Mouse (Mus musculus) urinary bladder, postnatal 0 days (tissue): ENCODE data around the gene Myo1g. TPM values are rescaled to one million over a fixed set of nuclear protein-coding genes. Genes with fewer than 3 reads are reported as not detected.

Experiments used
- microRNA-seq: library from miRNA; unstranded; fragments of <30 nt; microRNA quantifications from one replicate; pipeline ENCODE4, GENCODE M21; 2016
- polyA plus RNA-seq: library from polyadenylated mRNA; unstranded; fragments of >200 nt; fragmentation: Nextera tagmentation; extraction: Ambion mirVana; gene quantifications from 2 replicates; pipeline ENCODE4 v1.2.1, GENCODE M21; 2015

Gene Myo1g
- 4.6 and 7.8 TPM in 2 replicates for polyA plus RNA-seq

GRCm38 (mm10) chr11:6520507-6521173 lies at the start of gene Myo1g:
Gene Myo1g, minus strand, starts transcription at chr11:6520965.

GRCm38 (mm10) chr11:6546205-6547013 lies 25.6 kb upstream of the Myo1g start, which contains the start of gene Ccm2:
Gene Ccm2, plus strand, starts transcription at chr11:6546887.

GRCm38 (mm10) chr11:6475867-6476484 lies 44.8 kb downstream of the Myo1g start, which contains the start of gene Purb:
Gene Purb, minus strand, starts transcription at chr11:6475917.

Small RNAs within 50 kb of the gene (microRNA-seq; reads per million reads assigned to microRNA genes)
- not detected for gene Gm22123

Other genes with a start within 250 kb of the Myo1g start
- 60.3 and 62.7 TPM in 2 replicates for gene Tmed4, start 246.1 kb downstream of the Myo1g start, polyA plus RNA-seq
- gene Ogdh, start 229.3 kb downstream of the Myo1g start, polyA plus RNA-seq, result 79.5 and 88.6 TPM in 2 replicates
- 5.5 and 6.1 TPM in 2 replicates for gene Zmiz2, start 131.9 kb downstream of the Myo1g start, polyA plus RNA-seq
- gene Ppia, start 105.5 kb downstream of the Myo1g start, polyA plus RNA-seq, result 4,730 and 5,487 TPM in 2 replicates
- 150 and 156 TPM in 2 replicates for gene H2afv, start 76.5 kb downstream of the Myo1g start, polyA plus RNA-seq
- 21.8 and 26.4 TPM in 2 replicates for gene Purb, start 45.0 kb downstream of the Myo1g start, polyA plus RNA-seq
- 78.9 and 79.6 TPM in 2 replicates for gene Ccm2, start 25.9 kb upstream of the Myo1g start, polyA plus RNA-seq
- 37.1 and 43.1 TPM in 2 replicates for gene Nacad, start 85.1 kb upstream of the Myo1g start, polyA plus RNA-seq
- gene Tbrg4, start 105.1 kb upstream of the Myo1g start, polyA plus RNA-seq, result 20.3 and 22.5 TPM in 2 replicates
- gene Wap, start 117.7 kb upstream of the Myo1g start, polyA plus RNA-seq, result not detected in 2 replicates
- 1.9 and 2.0 TPM in 2 replicates for gene Ramp3, start 137.6 kb upstream of the Myo1g start, polyA plus RNA-seq